Mouse (Mus musculus) MEL (cell line): ENCODE data around the gene Agbl1. TPM values are rescaled to one million over a fixed set of nuclear protein-coding genes. Genes with fewer than 3 reads are reported as not detected.

Experiments
- DNase-seq: peaks from one replicate; pipeline ENCODE4 v3.0.0; 2011; ENCODE audit warnings: low read depth, low spot score
- H3K27ac ChIP-seq: 2 replicates; pipeline ENCODE4 v1.5.1; 2012; ENCODE audit warnings: low read depth, mild to moderate bottlenecking, control low read depth, low read length, moderate library complexity; ENCODE audit not compliant: control insufficient read depth
- H3K27me3 ChIP-seq, 2 experiments: fragments of 150-350 bp in 1 of 2; sonication (generic) in 1 of 2; 2 replicates each; pipeline ENCODE4 v1.6.1; 2012; ENCODE audit warnings: low read length in 2 of 2, mild to moderate bottlenecking in 2 of 2, improper control_type of control experiment in 1 of 2, moderate library complexity in 1 of 2; ENCODE audit not compliant: insufficient read depth in 2 of 2, control insufficient read depth in 1 of 2
- H3K36me3 ChIP-seq, 2 experiments: 2 replicates each; pipeline ENCODE4 v1.6.1; 2012 to 2014; ENCODE audit warnings: low read length in 2 of 2, improper control_type of control experiment in 1 of 2, inconsistent platforms in 1 of 2, mild to moderate bottlenecking in 1 of 2; ENCODE audit not compliant: insufficient read depth in 2 of 2, control insufficient read depth in 1 of 2
- H3K4me1 ChIP-seq, 2 experiments: fragments of 150-350 bp in 1 of 2; sonication (generic) in 1 of 2; 2 replicates each; pipeline ENCODE4 v1.6.1; 2012; ENCODE audit warnings: low read length in 2 of 2, improper control_type of control experiment in 1 of 2, mild to moderate bottlenecking in 1 of 2; ENCODE audit not compliant: insufficient read depth in 2 of 2, control insufficient read depth in 1 of 2
- H3K4me3 ChIP-seq, 2 experiments: fragments of 150-350 bp in 1 of 2; sonication (generic) in 1 of 2; 2 replicates each; pipeline ENCODE4 v1.5.1; 2012; ENCODE audit warnings: low read depth in 2 of 2, low read length in 2 of 2, mild to moderate bottlenecking in 2 of 2, moderate library complexity in 2 of 2, control low read depth in 1 of 2, improper control_type of control experiment in 1 of 2; ENCODE audit not compliant: control insufficient read depth in 1 of 2, insufficient read depth in 1 of 2
- H3K79me2 ChIP-seq: 2 replicates; pipeline ENCODE4 v1.6.1; 2012; ENCODE audit warnings: mild to moderate bottlenecking, low read length, moderate library complexity; ENCODE audit not compliant: control insufficient read depth, poor library complexity, insufficient read depth
- H3K9ac ChIP-seq: 2 replicates; pipeline ENCODE4 v1.6.1; 2012; ENCODE audit warnings: low read depth, mild to moderate bottlenecking, control low read depth, low read length, moderate library complexity; ENCODE audit not compliant: control insufficient read depth, poor library complexity, severe bottlenecking
- H3K9me3 ChIP-seq: fragments of 150-350 bp; sonication (generic); replicated peaks from 2 replicates; pipeline ENCODE4 v1.6.1; 2012; ENCODE audit warnings: mild to moderate bottlenecking, low read length, improper control_type of control experiment, moderate library complexity; ENCODE audit not compliant: insufficient read depth
- CHD1 ChIP-seq: IDR thresholded peaks from 2 replicates; pipeline ENCODE4 v1.6.1; 2012; ENCODE audit warnings: low read depth, mild to moderate bottlenecking, inconsistent platforms, low read length, improper control_type of control experiment
- CTCF ChIP-seq, 3 experiments: IDR thresholded peaks in 2 of 3; conservative IDR thresholded peaks in 1 of 3; 2 replicates each; pipeline ENCODE4 v1.5.1; 2011 to 2012; ENCODE audit warnings: low read length in 3 of 3, low read depth in 2 of 3, mild to moderate bottlenecking in 2 of 3, improper control_type of control experiment in 1 of 3, inconsistent platforms in 1 of 3, mixed read lengths in 1 of 3, moderate library complexity in 1 of 3; ENCODE audit not compliant: control insufficient read depth in 1 of 3, insufficient read depth in 1 of 3, poor library complexity in 1 of 3, severe bottlenecking in 1 of 3
- E2F4 ChIP-seq: IDR thresholded peaks from 2 replicates; pipeline ENCODE4 v1.6.1; 2011; ENCODE audit warnings: low read depth, low read length, improper control_type of control experiment, borderline replicate concordance
- ELF1 ChIP-seq: IDR thresholded peaks from 2 replicates; pipeline ENCODE4 v1.6.1; 2014; ENCODE audit warnings: low read depth, mild to moderate bottlenecking, inconsistent platforms, low read length, improper control_type of control experiment, moderate library complexity
- ETS1 ChIP-seq: IDR thresholded peaks from 2 replicates; pipeline ENCODE4 v1.6.1; 2012; ENCODE audit warnings: low read depth, mild to moderate bottlenecking, inconsistent platforms, low read length, improper control_type of control experiment, moderate library complexity
- GABPA ChIP-seq: IDR thresholded peaks from 2 replicates; pipeline ENCODE4 v1.6.1; 2012; ENCODE audit warnings: low read depth, mild to moderate bottlenecking, inconsistent platforms, low read length, improper control_type of control experiment, moderate library complexity
- GATA1 ChIP-seq: IDR thresholded peaks from 2 replicates; pipeline ENCODE4 v1.6.1; 2011; ENCODE audit warnings: low read depth, low read length, improper control_type of control experiment
- KAT2A ChIP-seq: conservative IDR thresholded peaks from 2 replicates; pipeline ENCODE4 v1.6.1; 2012; ENCODE audit warnings: low read depth, low read length, improper control_type of control experiment, inconsistent platforms
- MAFK ChIP-seq: IDR thresholded peaks from 2 replicates; pipeline ENCODE4 v1.6.1; 2011; ENCODE audit warnings: low read depth, mild to moderate bottlenecking, low read length, improper control_type of control experiment, borderline replicate concordance
- MEF2A ChIP-seq: IDR thresholded peaks from 2 replicates; pipeline ENCODE4 v1.6.1; 2014; ENCODE audit warnings: low read depth, mild to moderate bottlenecking, inconsistent platforms, low read length, improper control_type of control experiment; ENCODE audit not compliant: poor library complexity, insufficient replicate concordance, severe bottlenecking; ENCODE audit errors: extremely low read depth
- MYB ChIP-seq: IDR thresholded peaks from 2 replicates; pipeline ENCODE4 v1.6.1; 2011; ENCODE audit warnings: mild to moderate bottlenecking, low read depth, low read length, improper control_type of control experiment
- NELFE ChIP-seq: IDR thresholded peaks from 2 replicates; pipeline ENCODE4 v1.6.1; 2011; ENCODE audit warnings: low read depth, low read length, improper control_type of control experiment
- NRF1 ChIP-seq: IDR thresholded peaks from 2 replicates; pipeline ENCODE4 v1.6.1; 2014; ENCODE audit warnings: low read depth, mild to moderate bottlenecking, inconsistent platforms, low read length, improper control_type of control experiment, moderate library complexity; ENCODE audit not compliant: poor library complexity, insufficient read depth, severe bottlenecking
- POLR2AphosphoS2 ChIP-seq: IDR thresholded peaks from 2 replicates; pipeline ENCODE4 v1.6.1; 2011; ENCODE audit warnings: low read length, improper control_type of control experiment
- POLR2AphosphoS5 ChIP-seq: IDR thresholded peaks from 2 replicates; pipeline ENCODE4 v1.6.1; 2012; ENCODE audit warnings: low read depth, borderline replicate concordance, mild to moderate bottlenecking, inconsistent platforms, low read length, moderate library complexity, mixed read lengths
- RAD21 ChIP-seq: IDR thresholded peaks from 2 replicates; pipeline ENCODE4 v1.6.1; 2011; ENCODE audit warnings: mild to moderate bottlenecking, low read depth, low read length, improper control_type of control experiment
- RCOR1 ChIP-seq: IDR thresholded peaks from 2 replicates; pipeline ENCODE4 v1.6.1; 2012; ENCODE audit warnings: low read depth, mild to moderate bottlenecking, inconsistent platforms, low read length, improper control_type of control experiment
- SMC3 ChIP-seq: IDR thresholded peaks from 2 replicates; pipeline ENCODE4 v1.6.1; 2011; ENCODE audit warnings: low read depth, low read length, improper control_type of control experiment
- TBP ChIP-seq: IDR thresholded peaks from 2 replicates; pipeline ENCODE4 v1.8.0; 2011; ENCODE audit warnings: low read depth, low read length, improper control_type of control experiment
- UBTF ChIP-seq: IDR thresholded peaks from 2 replicates; pipeline ENCODE4 v1.6.1; 2012; ENCODE audit warnings: low read depth, mild to moderate bottlenecking, inconsistent platforms, low read length, improper control_type of control experiment, moderate library complexity, borderline replicate concordance; ENCODE audit not compliant: insufficient read depth
- USF1 ChIP-seq: IDR thresholded peaks from 2 replicates; pipeline ENCODE4 v1.6.1; 2014; ENCODE audit warnings: low read depth, mild to moderate bottlenecking, inconsistent platforms, low read length, improper control_type of control experiment, moderate library complexity
- ZMIZ1 ChIP-seq: IDR thresholded peaks from 2 replicates; pipeline ENCODE4 v1.6.1; 2012; ENCODE audit warnings: low read depth, mild to moderate bottlenecking, inconsistent platforms, low read length, improper control_type of control experiment, moderate library complexity
- ZNF384 ChIP-seq: IDR thresholded peaks from 2 replicates; pipeline ENCODE4 v1.6.1; 2012; ENCODE audit warnings: low read depth, mild to moderate bottlenecking, inconsistent platforms, low read length, improper control_type of control experiment
- polyA plus RNA-seq, 2 experiments: library from polyadenylated mRNA; stranded (reverse) in 1 of 2; unstranded in 1 of 2; fragments of >175 nt in 1 of 2; fragments of >200 nt in 1 of 2; gene quantifications; 2 replicates each; pipeline versions ENCODE4 v1.2.1 to v1.2.4; 2012; ENCODE audit warnings: low replicate concordance in 2 of 2, low read depth in 1 of 2; ENCODE audit not compliant: insufficient read length in 2 of 2, insufficient read depth in 1 of 2, missing spikeins in 1 of 2
- total RNA-seq: library from RNA; depleted of rRNA; stranded (reverse); fragments of 300-350 nt; gene quantifications from 2 replicates; pipeline ENCODE4 v1.2.3, GENCODE M21; 2012

Gene Agbl1
- total and polyA plus RNA-seq, 3 experiments: not detected

DNA sequence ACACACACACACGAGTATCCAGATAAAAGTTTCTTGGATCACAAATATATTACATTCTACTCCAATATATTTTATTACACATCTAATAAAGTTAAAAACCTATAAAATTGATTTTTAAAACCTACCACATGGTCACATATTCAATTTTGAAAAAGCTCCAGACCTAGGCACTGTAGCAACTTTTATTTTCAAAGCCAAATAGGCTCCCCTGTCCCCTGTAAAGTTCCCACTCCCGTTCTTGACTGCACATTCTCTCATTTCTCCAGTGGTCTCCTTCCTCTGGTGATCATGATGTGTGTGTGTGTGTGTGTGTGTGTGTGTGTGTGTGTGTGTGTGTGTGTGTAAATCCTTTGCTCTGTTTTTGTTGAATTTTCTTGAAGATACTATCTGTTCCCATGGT is 152.3 kb downstream of the Agbl1 start:
- no peak for TF ChIP-seq ELF1
- TF ChIP-seq NRF1: no peak
- TF ChIP-seq RCOR1: no peak
- no peak for TF ChIP-seq CHD1
- TF ChIP-seq GATA1: no peak
- no peak for TF ChIP-seq POLR2AphosphoS2
- TF ChIP-seq E2F4: no peak
- TF ChIP-seq MAFK: no peak
- TF ChIP-seq GABPA: no peak
- no peak for TF ChIP-seq ETS1
- no peak for TF ChIP-seq TBP
- TF ChIP-seq CTCF (IDR thresholded peaks at IDR 0.05 in 2 of 3, conservative IDR thresholded peaks at IDR 0.05 in 1 of 3; ENCODE audit: control insufficient read depth in 1 of 3, insufficient read depth in 1 of 3, low read depth in 2 of 3, low read length in 3 of 3, poor library complexity in 1 of 3, severe bottlenecking in 1 of 3): no peak
- TF ChIP-seq MEF2A: no peak
- no peak for TF ChIP-seq NELFE
- no peak for TF ChIP-seq ZMIZ1
- TF ChIP-seq ZNF384: no peak
- no peak for TF ChIP-seq MYB
- TF ChIP-seq RAD21: no peak
- no peak for TF ChIP-seq UBTF
- Histone ChIP-seq H3K9ac (no peak overlapping the region), H3K4me1 (no peaks in the 10 kb centered on the region)

GRCm38 (mm10) chr7:76389240-76389639 is 159.6 kb downstream of the Agbl1 start:
- Histone ChIP-seq H3K27ac (no peak overlapping the region), H3K4me1 (no peaks in the 10 kb centered on the region), H3K4me3 (no peak overlapping the region), H3K27me3 (no peaks in the 10 kb centered on the region), H3K9ac (no peak overlapping the region), H3K79me2 (no peaks in the 10 kb centered on the region), H3K9me3 (no peaks in the 10 kb centered on the region), H3K36me3 (no peaks in the 10 kb centered on the region)
- TF ChIP-seq KAT2A (no peak), USF1 (no peak), POLR2AphosphoS5 (no peak), POLR2AphosphoS2 (no peak), E2F4 (no peak), RCOR1 (no peak), SMC3 (no peak)
- no peak for DNase-seq

More for the DNA sequence above, 152.3 kb downstream of the Agbl1 start:
- DNase-seq: no peak
- Histone ChIP-seq H3K27me3 (no peaks in the 10 kb centered on the region), H3K79me2 (no peaks in the 10 kb centered on the region), H3K4me3 (no peak overlapping the region), H3K9me3 (no peaks in the 10 kb centered on the region), H3K36me3 (no peaks in the 10 kb centered on the region), H3K27ac (no peak overlapping the region)
